Mouse (Mus musculus) gastrocnemius, postnatal 25 days (tissue): Measurements from ENCODE around the gene Socs7. TPM values are rescaled to one million over a fixed set of nuclear protein-coding genes. Genes with fewer than 3 reads are reported as not detected.
"Not testable (repeated sequence)": the region's sequence is repeated elsewhere in the genome, so short reads cannot be mapped to it uniquely, and the experiment has no call there.

Source experiments
- DNase-seq: peaks from one replicate; pipeline ENCODE4 v3.0.0; 2022
- long read RNA-seq, 2 experiments: library from polyadenylated mRNA; stranded (forward); transcript quantifications; one replicate each; pipeline ENCODE4 v2.0.0; 2021
- total RNA-seq, 2 experiments: library from RNA; stranded (reverse); gene quantifications; 1 replicate in 1 of 2; 2 replicates in 1 of 2; pipeline ENCODE4 v1.2.3; 2021

Socs7 gene
- total RNA-seq, result 10 to 100 TPM; 38.9 to 39.2 TPM
- long read RNA-seq, experiment 1, full-length matches to known transcripts, result 1 of 14 reads
- long read RNA-seq, experiment 1, partial matches to known transcripts, result 0 of 14 reads
- long read RNA-seq, experiment 1, other reads (novel, unspliced or antisense), result 13 of 14 reads
- long read RNA-seq, experiment 2, partial matches to known transcripts, result 2 of 17 reads
- long read RNA-seq, experiment 2, other reads (novel, unspliced or antisense), result 15 of 17 reads

- peak; percentile 96 for DNase-seq
Measured at GRCm38 (mm10) chr11:97361948-97362648, at the start of gene Socs7. Gene Socs7 (plus strand): TSS chr11:97362551.

GRCm38 (mm10) chr11:97312871-97313270 is 49.5 kb upstream of the Socs7 start:
- not testable (repeated sequence) for DNase-seq

DNA sequence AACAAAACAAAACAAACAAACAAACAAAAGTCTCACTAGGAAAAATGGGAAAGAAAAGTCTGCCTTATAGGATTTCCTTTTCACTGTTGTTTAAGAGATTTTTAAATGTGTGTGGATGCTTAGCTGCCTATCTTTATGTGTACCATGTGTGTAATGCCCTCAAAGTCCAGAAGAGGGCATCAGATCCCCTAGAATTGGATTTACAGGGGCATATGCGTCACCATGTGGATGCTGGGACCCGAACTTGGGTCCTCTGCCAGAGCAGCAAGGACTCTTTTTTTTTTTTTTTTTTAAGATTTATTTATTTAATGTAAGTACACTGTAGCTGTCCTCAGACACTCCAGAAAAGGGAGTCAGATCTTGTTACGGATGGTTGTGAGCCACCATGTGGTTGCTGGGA is 48.2 kb upstream of the Socs7 start:
- DNase-seq, result no peak

- no peak for DNase-seq
Measured at GRCm38 (mm10) chr11:97314751-97315503, 47.4 kb upstream of the Socs7 start.

DNA sequence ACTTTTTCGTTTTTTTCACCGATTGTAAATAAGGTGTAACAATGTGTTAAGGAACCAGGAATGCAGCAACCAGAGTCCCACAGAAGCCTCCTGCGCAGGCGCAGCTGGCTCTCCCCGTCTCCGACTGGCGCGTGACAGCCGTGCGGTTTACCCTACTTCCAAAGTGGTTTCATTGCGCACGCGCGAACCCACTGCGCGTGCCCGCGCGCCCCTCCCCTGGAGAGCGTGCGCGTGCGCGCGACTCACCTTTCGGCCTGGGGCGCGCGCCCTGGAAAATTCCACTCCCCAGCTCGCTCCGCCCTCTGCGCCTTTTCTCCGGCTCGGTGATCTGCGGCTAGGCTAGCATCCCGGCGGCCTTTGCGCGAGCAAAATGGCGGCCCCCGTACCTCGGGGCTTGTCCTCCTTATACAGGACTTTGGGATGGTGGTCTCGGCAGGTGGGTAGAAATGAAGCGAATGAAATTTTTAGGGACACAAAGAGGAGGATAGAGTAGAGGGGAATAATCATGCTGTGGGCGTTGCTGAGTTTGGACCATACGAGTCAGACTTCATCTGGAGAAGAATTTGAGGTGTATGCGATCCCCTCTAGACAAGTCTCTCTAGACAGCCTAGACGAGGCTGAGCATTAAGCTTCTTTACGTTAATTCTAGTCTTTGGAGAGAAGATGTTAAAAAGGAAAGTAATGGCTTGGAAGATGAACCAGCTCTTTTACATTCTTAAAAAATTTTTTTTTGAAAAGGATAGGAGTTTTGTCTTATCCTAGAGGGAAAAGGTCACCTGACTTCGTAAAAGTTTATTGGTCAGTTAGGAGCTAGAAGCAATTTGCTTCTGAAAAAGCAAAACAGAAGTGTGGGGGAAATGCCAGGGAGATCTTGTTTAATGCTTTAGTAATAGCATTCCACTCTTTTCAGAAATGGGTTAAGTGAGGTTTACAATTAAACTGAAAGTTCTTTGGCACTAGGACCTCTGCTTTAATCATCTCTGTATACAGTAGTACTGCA is 46.5 kb upstream of the Socs7 start, which contains the start of gene Mrpl45:
Gene Mrpl45, plus strand, starts transcription at position 213 of the 1,000 bp plus-strand sequence.
- DNase-seq, result peak; percentile 98

GRCm38 (mm10) chr11:97321197-97321596 is 41.2 kb upstream of the Socs7 start:
- no peak for DNase-seq

DNA sequence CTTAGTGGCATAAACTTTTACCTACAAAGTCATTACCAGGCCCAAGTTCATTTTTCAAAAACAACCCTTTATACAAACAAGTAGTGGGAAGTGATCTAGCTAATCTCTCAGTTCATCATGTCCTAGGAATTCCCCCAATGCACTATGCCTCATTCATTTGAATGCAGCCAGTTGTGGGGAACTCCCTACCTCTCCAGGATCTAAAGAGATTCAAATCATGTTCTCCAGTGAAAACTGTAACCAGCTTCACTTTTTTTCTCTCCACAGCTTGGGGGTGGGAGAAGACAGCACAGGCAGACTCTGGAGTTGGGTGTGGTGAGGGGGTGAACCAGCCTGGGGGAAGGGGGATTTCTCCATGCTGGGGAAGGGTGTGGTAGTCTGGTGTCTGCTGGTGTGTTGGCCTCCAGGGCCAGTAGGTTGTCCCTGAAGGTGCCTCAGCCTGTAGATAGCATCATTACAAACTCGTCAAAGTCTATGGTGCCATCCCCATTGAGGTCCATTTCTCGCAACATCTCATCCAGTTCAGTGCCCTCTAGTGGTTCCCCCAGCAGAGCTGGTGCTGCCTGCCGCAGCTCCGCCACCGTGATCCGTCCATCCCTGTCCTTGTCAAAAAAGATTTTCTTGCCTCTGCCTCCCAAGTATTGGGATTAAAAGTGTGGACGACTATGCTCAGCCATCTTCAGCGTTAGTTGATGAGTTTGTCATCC is 40.3 kb upstream of the Socs7 start:
- not testable (repeated sequence) for DNase-seq

DNA sequence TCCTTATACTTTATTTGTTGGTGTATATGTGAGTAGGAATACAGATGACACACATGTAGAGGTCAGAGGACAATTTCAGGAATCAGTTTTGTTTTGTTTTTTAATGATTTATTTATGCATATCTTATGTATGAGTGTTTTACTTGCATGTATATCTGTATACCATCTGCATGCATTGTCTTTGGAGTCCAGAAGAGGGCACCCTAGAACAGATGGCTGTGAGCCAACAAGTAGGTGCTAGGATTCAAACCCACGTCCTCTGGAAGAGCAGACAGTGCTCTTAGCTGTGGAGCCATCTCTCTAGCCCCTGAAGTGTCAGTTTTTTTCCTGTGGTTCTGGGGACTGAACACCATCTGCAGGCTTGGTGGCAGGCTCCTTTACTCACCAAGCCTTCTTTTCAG is 37.1 kb upstream of the Socs7 start:
- no peak for DNase-seq

DNA sequence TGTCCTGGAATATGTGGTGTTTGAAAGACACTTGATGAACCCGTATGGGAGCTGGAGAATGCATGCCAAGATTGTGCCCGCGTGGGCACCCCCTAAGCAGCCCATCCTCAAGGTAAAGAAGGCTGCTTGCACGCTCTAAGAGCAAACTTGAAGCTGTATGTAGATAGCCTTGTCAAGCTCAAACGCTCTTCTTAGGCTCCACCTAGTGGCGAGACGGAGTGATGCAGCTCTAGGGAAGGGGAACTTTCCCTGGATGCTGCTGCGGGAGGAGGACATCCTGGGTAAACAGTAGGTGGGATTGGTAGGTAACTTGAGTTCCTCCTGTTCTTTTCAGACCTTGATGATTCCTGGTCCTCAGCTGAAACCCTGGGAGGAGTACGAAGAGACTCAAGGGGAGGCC is 34.2 kb upstream of the Socs7 start:
- DNase-seq, result no peak

DNA sequence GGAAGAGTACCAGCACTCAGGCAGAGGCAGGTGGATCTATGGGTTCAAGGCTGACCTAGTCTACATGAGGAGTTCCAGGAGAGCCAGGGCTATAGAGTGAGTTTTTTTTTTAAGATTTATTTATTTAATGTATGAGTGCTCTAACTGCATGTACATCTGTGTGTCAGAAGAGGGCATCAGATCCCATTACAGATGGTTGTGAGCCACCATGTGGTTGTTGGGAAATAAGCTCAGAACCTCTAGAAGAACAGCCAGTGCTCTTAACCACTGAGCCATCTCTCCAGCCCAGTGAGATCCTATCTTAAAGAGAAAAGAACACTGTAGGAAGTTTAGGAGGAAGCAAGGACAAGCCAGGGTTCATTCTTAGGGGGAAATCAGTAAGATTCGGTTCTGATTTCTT is 32.0 kb upstream of the Socs7 start:
- DNase-seq, result no peak

DNA sequence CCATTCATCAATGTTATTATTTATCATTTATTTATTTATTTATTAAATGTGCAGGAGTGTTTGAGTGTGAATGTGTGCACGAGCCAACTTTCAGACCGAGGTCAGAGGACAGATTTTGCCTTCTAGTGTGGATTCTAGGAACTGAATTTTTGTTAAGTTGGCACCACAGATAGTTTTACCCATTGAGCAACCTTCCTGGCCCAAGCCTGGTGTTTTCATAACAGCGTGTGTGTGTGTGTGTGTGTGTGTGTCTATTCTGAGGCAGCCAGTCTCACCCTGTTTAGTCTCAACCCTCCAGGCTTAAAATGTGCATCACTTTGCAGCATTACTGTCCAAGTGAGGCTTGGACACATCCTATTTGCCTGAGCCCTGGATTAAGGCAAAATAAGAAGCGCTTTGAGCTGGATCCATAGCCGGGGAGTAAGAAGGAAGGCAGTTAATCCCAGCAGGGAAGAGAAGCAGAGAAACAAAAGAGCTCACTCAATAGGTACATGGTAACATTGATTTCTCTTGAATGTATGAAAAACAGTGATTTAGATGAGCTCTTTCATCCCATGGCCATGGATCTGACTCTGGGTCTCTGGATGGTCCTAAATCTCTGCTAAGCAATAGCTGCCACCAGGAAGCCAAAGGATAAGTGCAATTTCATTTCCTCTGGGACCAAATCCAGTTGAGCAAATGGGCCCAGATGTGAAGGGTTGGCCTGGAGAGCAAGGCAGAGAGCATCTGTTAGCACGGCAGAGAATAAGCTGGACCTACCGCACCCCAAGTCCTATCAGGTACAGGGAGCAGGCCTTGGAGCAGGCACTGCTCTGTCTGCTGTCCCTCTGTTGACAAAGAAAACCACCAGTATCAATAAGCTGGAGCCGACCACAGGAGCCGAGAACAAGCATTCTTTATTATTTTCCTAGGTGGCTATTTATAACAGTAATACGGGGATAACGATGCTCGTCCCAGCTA is 30.8 kb upstream of the Socs7 start:
- no peak for DNase-seq

GRCm38 (mm10) chr11:97333044-97333443 is 29.3 kb upstream of the Socs7 start:
- no peak for DNase-seq

GRCm38 (mm10) chr11:97333896-97334295 is 28.5 kb upstream of the Socs7 start:
- DNase-seq, result no peak

GRCm38 (mm10) chr11:97334400-97334799 is 28.0 kb upstream of the Socs7 start:
- no peak for DNase-seq

DNA sequence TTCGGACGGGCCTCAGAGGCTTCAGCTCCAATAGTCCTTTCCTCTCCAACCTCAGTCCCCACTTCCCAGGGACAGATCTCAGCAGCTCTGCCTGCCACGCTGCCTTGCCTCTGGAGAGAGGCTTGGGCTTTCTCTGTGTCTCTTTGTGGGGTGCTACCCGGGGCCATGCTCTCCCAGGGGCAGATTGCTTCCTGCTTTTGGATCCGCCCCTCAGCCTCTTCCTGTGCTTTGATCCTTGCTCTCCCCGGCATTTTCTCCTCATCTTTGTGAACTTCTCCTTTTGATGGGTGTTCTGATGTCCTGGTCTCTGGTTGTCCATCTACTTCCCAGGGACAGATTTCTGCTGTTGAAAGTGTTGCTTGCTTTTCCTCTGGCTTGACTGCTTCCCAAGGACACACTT is 26.1 kb upstream of the Socs7 start:
- no peak for DNase-seq

- DNase-seq, result no peak
Measured at GRCm38 (mm10) chr11:97336751-97337345, 25.5 kb upstream of the Socs7 start.

GRCm38 (mm10) chr11:97337363-97337762 is 25.0 kb upstream of the Socs7 start:
- DNase-seq, result no peak

DNA sequence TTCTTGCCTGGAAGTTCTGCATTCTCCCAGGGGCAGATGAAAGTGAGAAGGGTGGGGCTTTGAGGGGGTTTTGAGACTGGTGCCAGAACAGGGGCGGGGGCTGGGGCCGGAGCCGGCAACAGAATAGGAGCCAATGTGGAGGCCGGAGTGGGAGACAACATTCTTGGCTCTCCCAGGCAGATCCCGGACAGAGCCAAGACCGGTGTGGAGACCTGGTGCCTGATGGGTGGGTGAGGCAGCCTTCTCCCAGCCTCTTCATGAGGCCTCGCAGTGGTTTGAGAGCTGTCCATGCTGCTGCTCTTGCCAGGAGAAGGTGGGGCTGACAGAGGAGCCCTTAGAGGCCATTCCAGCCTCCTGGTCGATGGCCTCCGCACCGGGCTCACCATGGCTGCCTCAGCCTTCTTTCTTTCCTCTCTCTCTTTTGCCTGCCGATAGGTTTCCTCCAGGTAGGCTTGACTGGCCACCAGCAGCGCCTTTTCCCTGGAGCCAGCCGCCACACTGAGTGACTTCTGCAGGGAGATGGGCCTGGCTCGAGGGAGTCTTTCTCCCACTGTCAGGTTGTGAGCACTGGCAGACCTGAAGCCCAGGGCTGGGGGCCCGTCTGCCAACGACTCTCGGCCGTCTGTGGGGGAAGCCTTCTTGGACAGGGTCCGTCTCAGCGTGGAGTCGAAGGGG is 23.9 kb upstream of the Socs7 start:
- DNase-seq, result no peak

DNA sequence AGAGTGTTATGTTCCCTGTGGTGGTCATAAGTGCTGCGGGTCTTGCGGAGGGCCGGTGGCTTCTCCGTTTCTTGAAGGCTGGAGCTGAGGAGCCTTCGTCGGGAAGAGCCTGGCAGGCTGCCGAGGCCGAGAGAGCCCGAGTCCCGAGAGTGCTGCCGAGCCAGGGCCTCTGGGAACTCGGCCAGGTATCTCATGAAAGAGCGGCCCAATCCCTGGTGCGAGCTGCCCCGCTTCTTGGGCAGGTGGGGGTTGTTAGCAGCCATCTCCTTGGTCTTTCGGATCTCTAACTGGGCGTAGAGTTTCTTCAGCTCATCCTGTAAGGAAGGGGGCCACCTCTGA is 23.4 kb upstream of the Socs7 start:
- DNase-seq, result peak; percentile 64
